Mouse (Mus musculus) cerebellum, adult 2 months (tissue): ENCODE results near the gene Pbxip1. TPM values are rescaled to one million over a fixed set of nuclear protein-coding genes. Genes with fewer than 3 reads are reported as not detected.

Experiments used
- DNase-seq, 2 experiments: peaks; one replicate each; pipeline ENCODE4 v3.0.0; 2021
- H3K27ac ChIP-seq: fragments of 200-500 bp; 2 replicates; pipeline ENCODE4 v1.5.1; 2012; ENCODE audit warnings: low read length, control low read depth, inconsistent platforms; ENCODE audit not compliant: insufficient read depth
- H3K27me3 ChIP-seq: fragments of 200-500 bp; 2 replicates; pipeline ENCODE4 v1.6.1; 2012; ENCODE audit warnings: inconsistent platforms, mild to moderate bottlenecking, low read length, moderate library complexity; ENCODE audit not compliant: control insufficient read depth, insufficient read depth
- H3K4me1 ChIP-seq: fragments of 200-500 bp; 2 replicates; pipeline ENCODE4 v1.6.1; 2011; ENCODE audit warnings: low read length; ENCODE audit not compliant: control insufficient read depth, insufficient read depth
- H3K4me3 ChIP-seq: fragments of 200-500 bp; replicated peaks from 2 replicates; pipeline ENCODE3; 2011; ENCODE audit warnings: mild to moderate bottlenecking, low read depth, low read length, control low read depth; ENCODE audit not compliant: insufficient read depth
- CTCF ChIP-seq: fragments of 200-500 bp; IDR thresholded peaks from 2 replicates; pipeline ENCODE4 v1.5.1; 2011; ENCODE audit warnings: low read depth, mild to moderate bottlenecking, control low read depth, low read length, moderate library complexity, borderline replicate concordance; ENCODE audit not compliant: insufficient read depth
- POLR2A ChIP-seq: fragments of 200-500 bp; IDR thresholded peaks from 2 replicates; pipeline ENCODE4 v1.6.1; 2011; ENCODE audit warnings: low read length, control low read depth, borderline replicate concordance; ENCODE audit not compliant: insufficient read depth
- WGBS: fragments of 180-500 bp; shearing (Covaris S2); methylation state at CpG from one replicate; pipeline ENCODE4 v1.1.7; 2018; 5-methylcytosine and 5-hydroxymethylcytosine counted together
- polyA plus RNA-seq: library from polyadenylated mRNA; depleted of rRNA; stranded (reverse); fragments of >200 nt; gene quantifications from 2 replicates; pipeline ENCODE4 v1.2.3, GENCODE M21; 2012; rRNA removed

Pbxip1 gene
- polyA plus RNA-seq, 1 experiment, result 30.5 TPM

DNA sequence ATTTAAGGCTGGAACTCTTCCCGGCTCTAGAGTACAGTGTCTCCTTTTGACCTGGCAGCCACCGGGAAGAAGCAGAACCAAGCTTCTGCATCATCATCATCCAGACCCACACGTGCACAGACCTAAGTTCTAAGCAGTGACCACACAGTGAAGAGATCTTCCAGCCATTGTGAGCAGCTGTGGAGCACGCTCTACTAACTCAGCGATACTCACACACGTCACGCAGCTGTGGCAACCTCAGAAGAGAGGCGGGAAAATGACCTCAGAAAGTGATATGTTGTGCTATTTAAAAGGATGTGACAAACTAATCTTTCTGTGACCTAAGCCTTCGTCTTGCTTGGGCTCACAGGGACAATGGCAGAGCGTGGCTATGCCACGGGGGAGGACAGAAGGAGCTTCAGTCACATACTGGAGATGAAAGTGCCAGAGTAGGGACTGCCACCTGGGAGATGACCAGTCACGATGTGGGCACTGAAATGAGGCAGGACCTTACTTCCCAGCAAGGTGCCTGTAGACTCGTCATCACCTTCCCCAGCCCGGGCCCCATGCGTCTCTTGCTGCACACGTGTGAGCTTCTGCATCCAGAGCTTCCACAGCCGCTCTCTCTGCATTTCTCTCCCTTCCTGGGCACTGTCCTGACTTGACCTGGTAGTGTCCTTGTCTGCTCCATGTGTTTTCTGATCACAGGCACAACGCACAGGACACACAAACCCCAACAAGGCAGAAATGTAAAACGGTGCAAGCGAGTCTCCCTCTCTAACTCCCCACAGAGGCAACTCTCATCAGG, 50.6 kb downstream of the Pbxip1 start:
- TF ChIP-seq CTCF (no peak), POLR2A (no peak)
- no peaks in the 10 kb centered on the region for H3K4me1 ChIP-seq
- no peak overlapping the region for H3K27ac ChIP-seq
- 51% methylated on average over 20 of the region's 20 CpGs for WGBS
- H3K27me3 ChIP-seq, result no peaks in the 10 kb centered on the region
- no peak for DNase-seq
- no peak overlapping the region for H3K4me3 ChIP-seq

- Histone ChIP-seq H3K4me1 (no peaks in the 10 kb centered on the region), H3K4me3 (no peak overlapping the region), H3K27ac (no peak overlapping the region), H3K27me3 (no peaks in the 10 kb centered on the region)
- TF ChIP-seq POLR2A, result no peak
- no peak for TF ChIP-seq CTCF
- DNase-seq, result no peak
- 92% methylated on average over 3 of the region's 3 CpGs for WGBS
Observed at GRCm38 (mm10) chr3:89490790-89491189, 54.3 kb downstream of the Pbxip1 start.

GRCm38 (mm10) chr3:89491559-89491958, 55.1 kb downstream of the Pbxip1 start:
- 94% methylated on average over 5 of the region's 5 CpGs for WGBS
- no peak for TF ChIP-seq POLR2A
- TF ChIP-seq CTCF, result no peak
- no peak overlapping the region for H3K27ac ChIP-seq
- no peak for DNase-seq
- H3K4me1 ChIP-seq, result no peaks in the 10 kb centered on the region
- no peak overlapping the region for H3K4me3 ChIP-seq
- H3K27me3 ChIP-seq, result no peaks in the 10 kb centered on the region

GRCm38 (mm10) chr3:89492701-89493151, 56.2 kb downstream of the Pbxip1 start:
- no peak for DNase-seq
- H3K27ac ChIP-seq, result no peak overlapping the region
- no peaks in the 10 kb centered on the region for H3K27me3 ChIP-seq
- TF ChIP-seq CTCF, result no peak
- TF ChIP-seq POLR2A, result no peak
- no peak overlapping the region for H3K4me3 ChIP-seq
- H3K4me1 ChIP-seq, result no peaks in the 10 kb centered on the region
- 59% methylated on average over 8 of the region's 8 CpGs for WGBS

- 88% methylated on average over 5 of the region's 5 CpGs for WGBS
- Histone ChIP-seq H3K27me3 (no peaks in the 10 kb centered on the region), H3K4me3 (no peak overlapping the region), H3K4me1 (no peaks in the 10 kb centered on the region), H3K27ac (no peak overlapping the region)
- no peak for TF ChIP-seq POLR2A
- TF ChIP-seq CTCF, result no peak
- no peak for DNase-seq
Observed at GRCm38 (mm10) chr3:89494630-89495029, 58.1 kb downstream of the Pbxip1 start.

DNA sequence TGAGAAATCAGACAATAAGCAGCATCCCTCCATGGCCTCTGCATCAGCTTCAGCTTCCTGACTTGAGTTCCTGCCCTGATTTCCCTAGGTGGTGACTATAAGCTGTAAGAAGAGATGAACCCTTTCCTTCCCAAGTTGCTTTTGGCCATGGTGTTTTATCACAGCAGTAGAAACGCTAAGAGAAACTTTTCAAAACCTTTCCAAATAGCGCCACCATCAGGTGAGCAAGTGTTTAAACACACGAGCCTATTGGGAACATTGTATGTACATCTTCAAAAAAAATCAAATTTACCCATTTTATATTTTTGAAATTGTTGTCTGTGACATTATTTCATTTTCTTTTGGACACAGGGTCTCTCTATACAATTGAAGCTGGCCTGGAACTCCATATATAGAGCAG, 59.9 kb downstream of the Pbxip1 start:
- H3K27me3 ChIP-seq, result no peaks in the 10 kb centered on the region
- no peak overlapping the region for H3K27ac ChIP-seq
- no peak for DNase-seq
- no peaks in the 10 kb centered on the region for H3K4me1 ChIP-seq
- TF ChIP-seq CTCF (no peak), POLR2A (no peak)
- 66% methylated on average over 3 of the region's 3 CpGs for WGBS
- H3K4me3 ChIP-seq, result no peak overlapping the region

DNA sequence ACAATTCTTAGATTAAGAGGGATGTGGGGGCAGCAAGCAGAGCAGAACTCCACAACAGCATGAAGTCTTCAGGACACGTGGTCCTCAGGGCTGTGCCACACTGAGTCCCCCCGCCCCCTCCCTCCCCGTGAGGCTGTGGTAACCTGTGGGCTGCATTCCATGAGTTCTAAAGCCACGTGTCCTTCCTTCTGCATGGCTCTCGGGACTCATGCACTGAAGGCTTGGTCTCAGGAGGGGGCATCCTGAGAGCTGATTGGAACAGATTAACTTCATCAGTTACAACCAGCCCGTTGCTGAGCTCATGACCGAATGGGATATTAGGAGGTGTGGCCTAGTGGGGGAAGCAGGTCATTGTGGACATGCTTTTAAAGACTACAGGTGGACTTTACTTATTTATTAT, 63.2 kb downstream of the Pbxip1 start:
- TF ChIP-seq POLR2A (no peak), CTCF (no peak)
- H3K4me3 ChIP-seq, result no peak overlapping the region
- H3K27me3 ChIP-seq, result no peaks in the 10 kb centered on the region
- 41% methylated on average over 7 of the region's 7 CpGs for WGBS
- H3K27ac ChIP-seq, result no peak overlapping the region
- no peaks in the 10 kb centered on the region for H3K4me1 ChIP-seq
- no peak for DNase-seq

Other genes with a start within 250 kb of the Pbxip1 start
- gene Gba, start 233.8 kb upstream of the Pbxip1 start, polyA plus RNA-seq, result 69.2 and 69.8 TPM in 2 replicates
- gene Thbs3, start 221.5 kb upstream of the Pbxip1 start, polyA plus RNA-seq, result 23.8 and 24.2 TPM in 2 replicates
- 153 and 167 TPM in 2 replicates for gene Mtx1, start 209.6 kb upstream of the Pbxip1 start, polyA plus RNA-seq
- gene Muc1, start 207.6 kb upstream of the Pbxip1 start, polyA plus RNA-seq, result 0.55 and 0.69 TPM in 2 replicates
- gene Krtcap2, start 190.7 kb upstream of the Pbxip1 start, polyA plus RNA-seq, result 80.4 and 82.9 TPM in 2 replicates
- 49.8 and 58.5 TPM in 2 replicates for gene Trim46, start 190.4 kb upstream of the Pbxip1 start, polyA plus RNA-seq
- 212 and 218 TPM in 2 replicates for gene Dpm3, start 177.3 kb upstream of the Pbxip1 start, polyA plus RNA-seq
- 122 and 127 TPM in 2 replicates for gene Slc50a1, start 166.1 kb upstream of the Pbxip1 start, polyA plus RNA-seq
- gene Efna1, start 155.6 kb upstream of the Pbxip1 start, polyA plus RNA-seq, result 14.2 and 14.7 TPM in 2 replicates
- gene Efna3, start 113.7 kb upstream of the Pbxip1 start, polyA plus RNA-seq, result 31.9 and 37.0 TPM in 2 replicates
- 0.36 and 0.64 TPM in 2 replicates for gene Efna4, start 98.7 kb upstream of the Pbxip1 start, polyA plus RNA-seq
- gene Adam15, start 86.7 kb upstream of the Pbxip1 start, polyA plus RNA-seq, result 142 and 147 TPM in 2 replicates
- gene Dcst2, start 74.7 kb upstream of the Pbxip1 start, polyA plus RNA-seq, result 0.32 and 0.36 TPM in 2 replicates
- 0.10 and 0.27 TPM in 2 replicates for gene Dcst1, start 71.5 kb upstream of the Pbxip1 start, polyA plus RNA-seq
- gene Zbtb7b, start 41.9 kb upstream of the Pbxip1 start, polyA plus RNA-seq, result 41.3 and 43.3 TPM in 2 replicates
- 4.0 and 6.7 TPM in 2 replicates for gene Lenep, start 33.9 kb upstream of the Pbxip1 start, polyA plus RNA-seq
- 50.1 and 54.0 TPM in 2 replicates for gene Flad1, start 24.8 kb upstream of the Pbxip1 start, polyA plus RNA-seq
- gene Cks1b, start 18.3 kb upstream of the Pbxip1 start, polyA plus RNA-seq, result 7.0 and 7.2 TPM in 2 replicates
- 15.9 and 16.0 TPM in 2 replicates for gene Shc1, start 18.3 kb upstream of the Pbxip1 start, polyA plus RNA-seq
- gene Pygo2, start 6.5 kb upstream of the Pbxip1 start, polyA plus RNA-seq, result 38.7 and 39.3 TPM in 2 replicates
- 68.7 and 71.0 TPM in 2 replicates for gene Pmvk, start 17.8 kb downstream of the Pbxip1 start, polyA plus RNA-seq
- gene Kcnn3, start 83.5 kb downstream of the Pbxip1 start, polyA plus RNA-seq, result 6.1 and 6.2 TPM in 2 replicates